Mouse (Mus musculus) heart, embryonic 10.5 days (tissue): Measurements from ENCODE around the gene Sspo. TPM values are rescaled to one million over a fixed set of nuclear protein-coding genes. Genes with fewer than 3 reads are reported as not detected.

Experiments used
- DNase-seq: peaks from one replicate; pipeline ENCODE4 v3.0.0-alpha.2; 2017; ENCODE audit warnings: low spot score
- H3K27ac ChIP-seq: fragments of 300-500 bp; sonication (generic); 2 replicates; pipeline ENCODE4 v1.5.1; 2016; ENCODE audit warnings: mild to moderate bottlenecking
- H3K27me3 ChIP-seq: fragments of 300-500 bp; sonication (generic); 2 replicates; pipeline ENCODE4 v1.6.1; 2016; ENCODE audit warnings: mild to moderate bottlenecking; ENCODE audit not compliant: poor library complexity, insufficient read depth, severe bottlenecking
- H3K36me3 ChIP-seq: fragments of 300-500 bp; sonication (generic); 2 replicates; pipeline ENCODE4 v1.6.1; 2016; ENCODE audit warnings: mild to moderate bottlenecking, moderate library complexity
- H3K4me1 ChIP-seq: fragments of 300-500 bp; sonication (generic); 2 replicates; pipeline ENCODE4 v1.6.1; 2016; ENCODE audit warnings: mild to moderate bottlenecking
- H3K4me3 ChIP-seq: fragments of 300-500 bp; sonication (generic); 2 replicates; pipeline ENCODE4 v1.5.1; 2016; ENCODE audit warnings: mild to moderate bottlenecking, moderate library complexity
- H3K9me3 ChIP-seq: fragments of 300-500 bp; sonication (generic); 2 replicates; pipeline ENCODE4 v1.6.1; 2016; ENCODE audit warnings: mild to moderate bottlenecking, moderate library complexity
- WGBS: fragments of 180-500 bp; shearing (Covaris S2); methylation state at CpG from one replicate; pipeline ENCODE4 v1.1.7; 2016; 5-methylcytosine and 5-hydroxymethylcytosine counted together
- polyA plus RNA-seq: library from polyadenylated mRNA; unstranded; fragments of >200 nt; fragmentation: Nextera tagmentation; extraction: Ambion mirVana; gene quantifications from 2 replicates; pipeline ENCODE4 v1.2.1, GENCODE M21; 2016

Gene Sspo
- polyA plus RNA-seq, 1 experiment from 2014 or later = 0.15 TPM

GRCm38 (mm10) chr6:48467490-48467889 lies 19.5 kb downstream of the Sspo start:
- WGBS = 75% methylated on average over 7 of the region's 7 CpGs
- no peak overlapping the region for H3K4me3 ChIP-seq
- no peak for DNase-seq
- H3K36me3 ChIP-seq = no peaks in the 10 kb centered on the region
- peaks cover 10% of the 10 kb centered on the region for H3K4me1 ChIP-seq
- H3K27ac ChIP-seq = no peak overlapping the region
- no peaks in the 10 kb centered on the region for H3K9me3 ChIP-seq
- H3K27me3 ChIP-seq = peaks cover 25% of the 10 kb centered on the region; the same call in 1 of the 2 replicates

DNA sequence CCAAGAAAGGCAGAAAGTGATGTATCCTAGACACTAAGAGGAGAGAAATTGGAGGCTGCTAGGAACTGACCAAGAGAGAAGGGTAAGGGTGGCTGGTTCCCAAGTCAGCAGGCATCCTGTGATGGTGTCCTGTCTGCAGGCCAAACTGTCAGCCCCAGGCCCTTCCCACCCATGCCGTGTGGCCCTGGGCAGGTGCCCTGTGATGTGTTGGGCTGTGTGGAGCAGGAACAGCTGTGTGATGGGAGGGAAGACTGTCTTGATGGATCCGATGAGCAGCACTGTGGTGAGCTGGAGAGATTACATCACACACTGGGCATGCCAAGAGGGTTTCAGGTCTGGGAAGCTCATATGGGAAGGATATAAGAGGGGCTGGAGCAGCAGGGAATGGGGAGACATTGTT lies 22.7 kb downstream of the Sspo start:
- H3K27me3 ChIP-seq = peaks cover 18% of the 10 kb centered on the region; the same call in 1 of the 2 replicates
- H3K36me3 ChIP-seq = no peaks in the 10 kb centered on the region
- no peak for DNase-seq
- H3K4me1 ChIP-seq = peaks cover 19% of the 10 kb centered on the region
- H3K27ac ChIP-seq = no peak overlapping the region
- H3K4me3 ChIP-seq = no peak overlapping the region
- 70% methylated on average over 2 of the region's 2 CpGs for WGBS
- H3K9me3 ChIP-seq = no peaks in the 10 kb centered on the region

GRCm38 (mm10) chr6:48478446-48478845 lies 30.4 kb downstream of the Sspo start:
- no peaks in the 10 kb centered on the region for H3K36me3 ChIP-seq
- peaks cover 30% of the 10 kb centered on the region for H3K4me1 ChIP-seq
- H3K27ac ChIP-seq = no peak overlapping the region
- peaks cover 21% of the 10 kb centered on the region for H3K27me3 ChIP-seq
- 89% methylated on average over 4 of the region's 4 CpGs for WGBS
- H3K4me3 ChIP-seq = no peak overlapping the region
- no peak for DNase-seq
- no peaks in the 10 kb centered on the region for H3K9me3 ChIP-seq

DNA sequence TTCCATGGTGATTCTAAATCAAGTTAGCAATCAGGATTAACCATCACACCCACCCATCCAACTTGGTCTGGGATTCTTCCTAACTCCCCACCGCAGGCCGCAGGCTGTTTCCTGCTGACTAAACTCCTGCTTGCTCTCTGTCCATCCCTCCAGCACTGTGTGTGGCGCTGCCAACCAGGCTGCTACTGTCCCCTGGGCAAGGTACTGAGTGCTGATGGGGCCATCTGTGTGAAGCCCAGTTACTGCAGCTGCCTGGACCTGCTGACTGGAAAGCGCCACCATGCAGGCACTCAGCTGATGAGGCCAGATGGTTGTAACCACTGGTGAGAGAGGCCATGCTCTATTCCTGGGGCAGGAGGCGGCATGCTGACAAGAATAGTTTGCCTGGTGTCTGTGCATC lies 34.5 kb downstream of the Sspo start:
- H3K4me3 ChIP-seq = no peak overlapping the region
- H3K9me3 ChIP-seq = no peaks in the 10 kb centered on the region
- 0 out of 2 replicates have a peak overlapping the region, but pooled peaks have one; percentile 13 for H3K27ac ChIP-seq
- DNase-seq = no peak
- H3K4me1 ChIP-seq = peaks cover 26% of the 10 kb centered on the region
- peaks cover 40% of the 10 kb centered on the region; the same call in 1 of the 2 replicates for H3K27me3 ChIP-seq
- 59% methylated on average over 5 of the region's 5 CpGs for WGBS
- no peaks in the 10 kb centered on the region for H3K36me3 ChIP-seq

DNA sequence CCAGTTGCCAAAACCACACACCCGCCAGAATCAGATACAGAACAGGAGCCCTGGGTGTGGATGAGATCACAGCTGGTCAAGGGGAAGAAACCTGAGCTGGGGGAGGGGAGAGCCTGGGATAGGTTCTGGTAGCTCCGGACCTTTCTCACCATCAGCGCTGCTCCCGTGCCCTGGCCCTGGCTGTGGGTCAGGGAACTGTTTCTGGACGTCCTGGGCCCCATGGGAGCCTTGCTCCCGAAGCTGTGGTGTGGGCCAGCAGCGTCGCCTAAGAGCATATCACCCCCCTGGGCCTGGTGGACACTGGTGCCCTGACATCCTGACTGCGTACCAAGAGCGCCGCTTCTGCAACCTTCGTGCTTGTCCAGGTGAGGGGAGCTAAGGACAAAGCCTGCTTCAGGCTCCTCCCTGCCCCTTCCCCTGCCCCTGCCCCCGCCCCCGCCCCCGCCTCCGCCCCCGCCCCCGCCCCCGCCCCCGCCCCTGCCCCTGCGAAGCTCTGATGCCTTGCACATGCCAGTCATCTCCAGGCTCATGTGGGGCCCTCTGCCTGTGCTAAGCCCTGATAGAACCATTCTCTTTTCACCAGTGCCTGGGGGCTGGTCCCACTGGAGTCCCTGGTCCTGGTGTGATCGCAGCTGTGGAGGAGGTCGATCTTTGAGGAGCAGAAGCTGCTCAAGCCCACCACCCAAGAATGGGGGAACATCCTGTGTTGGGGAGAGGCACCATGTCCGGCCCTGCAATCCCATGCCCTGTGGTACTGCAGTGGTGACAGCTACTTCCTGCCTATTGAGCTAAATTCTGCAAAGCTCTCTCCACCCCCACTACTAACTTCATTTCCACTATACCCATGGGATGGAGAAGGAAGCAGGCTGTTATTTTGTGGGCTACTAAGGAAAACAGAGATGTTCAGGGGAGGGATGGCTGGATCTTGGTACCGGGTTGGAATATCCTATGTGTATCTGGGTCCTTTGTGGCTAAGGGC lies 40.0 kb downstream of the Sspo start:
- Histone ChIP-seq H3K4me1 (peaks cover 41% of the 10 kb centered on the region), H3K9me3 (no peaks in the 10 kb centered on the region), H3K27me3 (peaks cover 70% of the 10 kb centered on the region), H3K27ac (peak overlapping the region; percentile 78), H3K4me3 (peak overlapping the region; percentile 43), H3K36me3 (no peaks in the 10 kb centered on the region)
- 10% methylated on average over 20 of the region's 25 CpGs for WGBS
- no peak for DNase-seq

DNA sequence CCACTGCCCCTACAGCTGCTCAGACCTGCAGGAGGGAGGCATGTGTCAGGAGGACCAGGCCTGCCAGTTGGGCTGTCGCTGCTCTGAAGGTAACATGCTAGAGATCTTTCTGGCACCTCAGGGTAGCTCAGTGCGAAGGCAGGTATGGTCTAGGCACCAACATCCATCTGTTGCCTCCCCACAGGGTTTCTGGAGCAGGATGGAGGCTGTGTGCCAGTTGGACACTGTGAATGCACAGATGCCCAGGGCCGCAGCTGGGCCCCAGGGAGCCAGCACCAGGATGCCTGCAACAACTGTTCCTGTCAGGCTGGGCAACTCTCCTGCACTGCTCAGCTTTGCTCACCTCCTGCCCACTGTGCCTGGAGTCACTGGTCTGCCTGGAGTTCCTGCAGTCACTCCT lies 41.7 kb downstream of the Sspo start:
- Histone ChIP-seq H3K36me3 (no peaks in the 10 kb centered on the region), H3K27ac (peak overlapping the region; percentile 18), H3K4me3 (no peak overlapping the region), H3K9me3 (no peaks in the 10 kb centered on the region), H3K4me1 (peaks cover 40% of the 10 kb centered on the region), H3K27me3 (peaks cover 72% of the 10 kb centered on the region)
- 76% methylated on average over 3 of the region's 3 CpGs for WGBS
- DNase-seq = no peak

- Histone ChIP-seq H3K27ac (no peak overlapping the region), H3K4me3 (no peak overlapping the region), H3K4me1 (peaks cover 32% of the 10 kb centered on the region), H3K9me3 (no peaks in the 10 kb centered on the region), H3K27me3 (peaks cover 59% of the 10 kb centered on the region), H3K36me3 (no peaks in the 10 kb centered on the region)
- WGBS = 54% methylated on average over 9 of the region's 9 CpGs
- DNase-seq = no peak
Observed at GRCm38 (mm10) chr6:48491361-48491760, 43.3 kb downstream of the Sspo start.

GRCm38 (mm10) chr6:48493136-48493730 lies 45.2 kb downstream of the Sspo start:
- Histone ChIP-seq H3K4me1 (peaks cover 16% of the 10 kb centered on the region), H3K27ac (no peak overlapping the region), H3K4me3 (no peak overlapping the region), H3K36me3 (no peaks in the 10 kb centered on the region), H3K9me3 (no peaks in the 10 kb centered on the region), H3K27me3 (peaks cover 55% of the 10 kb centered on the region)
- no peak for DNase-seq
- 33% methylated on average over 8 of the region's 8 CpGs for WGBS

DNA sequence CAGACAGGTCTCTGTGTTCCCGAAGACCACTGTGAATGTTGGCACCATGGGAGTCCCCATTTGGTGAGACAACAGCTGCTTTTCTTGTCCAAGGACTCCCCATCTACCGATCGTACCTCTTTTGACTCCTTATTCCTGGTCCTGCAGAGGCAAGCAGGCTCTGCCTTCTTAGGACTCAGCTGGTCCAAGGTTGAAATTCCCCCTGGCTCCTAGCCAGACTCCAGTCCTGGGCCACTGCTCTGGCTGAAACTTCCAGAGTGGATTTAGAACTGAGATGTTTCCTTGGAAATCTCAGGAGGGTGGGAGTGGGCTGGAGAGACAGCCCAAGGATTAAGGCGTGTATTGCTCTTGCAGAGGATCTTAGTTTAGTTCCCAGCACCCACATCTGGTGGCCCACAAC lies 49.5 kb downstream of the Sspo start:
- Histone ChIP-seq H3K9me3 (no peaks in the 10 kb centered on the region), H3K36me3 (no peaks in the 10 kb centered on the region), H3K27ac (no peak overlapping the region), H3K27me3 (peaks cover 16% of the 10 kb centered on the region; the same call in 1 of the 2 replicates), H3K4me1 (no peaks in the 10 kb centered on the region), H3K4me3 (no peak overlapping the region)
- 84% methylated on average over 4 of the region's 4 CpGs for WGBS
- DNase-seq = no peak

GRCm38 (mm10) chr6:48503847-48504240 lies 55.8 kb downstream of the Sspo start:
- Histone ChIP-seq H3K4me1 (peaks cover 6% of the 10 kb centered on the region), H3K27me3 (no peaks in the 10 kb centered on the region), H3K27ac (no peak overlapping the region), H3K9me3 (no peaks in the 10 kb centered on the region), H3K4me3 (peak overlapping the region; percentile 71), H3K36me3 (0 out of 2 replicates have a peak, but pooled peaks cover 4% of the 10 kb centered on the region)
- DNase-seq = no peak
- 5% methylated on average over 2 of the region's 2 CpGs for WGBS

DNA sequence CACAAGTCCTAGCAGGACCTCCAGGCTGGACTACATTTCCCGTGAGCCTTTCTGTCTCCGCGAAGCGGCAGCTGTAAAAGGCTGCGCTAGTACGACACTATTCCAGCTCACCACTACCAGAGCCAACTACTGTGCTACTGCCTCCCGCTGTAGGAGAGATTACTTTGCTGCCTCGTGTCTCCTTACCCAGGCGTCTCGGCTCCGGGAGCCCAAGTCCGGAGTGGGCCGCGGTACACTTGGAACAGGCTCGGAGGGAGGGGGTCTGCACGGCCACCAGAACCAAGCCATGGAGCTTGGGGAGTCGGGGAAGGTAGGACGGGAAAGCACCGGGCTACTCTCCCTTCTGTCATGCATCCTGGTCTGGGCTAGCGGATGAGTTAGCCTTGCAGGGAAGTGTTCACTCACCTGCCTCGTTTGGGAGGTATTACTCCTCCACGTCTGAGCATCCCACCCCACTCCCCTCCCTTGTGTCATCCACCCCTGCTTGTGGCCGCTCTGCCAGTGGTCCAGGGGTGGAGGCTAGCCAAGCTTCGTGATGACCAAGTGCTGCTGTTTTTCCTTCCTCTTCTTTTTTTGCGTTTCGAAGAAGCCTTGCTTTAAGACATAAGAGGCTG lies 56.3 kb downstream of the Sspo start:
- 0% methylated on average over 26 of the region's 26 CpGs for whole genome bisulfite sequencing
- Histone ChIP-seq H3K9me3 (no peaks in the 10 kb centered on the region), H3K27me3 (no peaks in the 10 kb centered on the region), H3K4me1 (peaks cover 6% of the 10 kb centered on the region), H3K27ac (peak overlapping the region; percentile 87), H3K4me3 (peak overlapping the region; percentile 71), H3K36me3 (0 out of 2 replicates have a peak, but pooled peaks cover 6% of the 10 kb centered on the region)
- DNase-seq = peak; percentile 90

DNA sequence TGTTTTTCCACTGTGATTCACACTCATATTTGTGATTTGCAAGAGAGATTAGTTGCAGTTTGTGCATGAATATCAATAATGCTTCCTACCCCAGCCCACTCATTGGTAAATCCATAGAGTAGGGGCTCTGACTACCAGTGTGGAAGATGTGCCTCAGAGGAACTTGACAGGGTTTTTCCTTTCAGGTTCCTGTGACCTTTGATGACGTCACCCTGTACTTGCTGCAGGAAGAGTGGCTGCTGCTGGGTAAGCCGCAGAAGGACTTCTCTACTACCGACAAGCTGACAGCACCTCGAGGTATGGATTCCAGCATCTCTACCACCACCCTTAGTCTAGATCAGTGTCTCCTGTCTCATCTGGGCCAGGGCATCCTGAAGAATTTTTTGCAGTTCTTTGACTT lies 60.1 kb downstream of the Sspo start:
- Histone ChIP-seq H3K9me3 (no peaks in the 10 kb centered on the region), H3K27ac (no peak overlapping the region), H3K4me3 (no peak overlapping the region), H3K36me3 (peaks cover 27% of the 10 kb centered on the region), H3K4me1 (peaks cover 6% of the 10 kb centered on the region), H3K27me3 (no peaks in the 10 kb centered on the region)
- no peak for DNase-seq
- WGBS = 48% methylated on average over 4 of the region's 4 CpGs

DNA sequence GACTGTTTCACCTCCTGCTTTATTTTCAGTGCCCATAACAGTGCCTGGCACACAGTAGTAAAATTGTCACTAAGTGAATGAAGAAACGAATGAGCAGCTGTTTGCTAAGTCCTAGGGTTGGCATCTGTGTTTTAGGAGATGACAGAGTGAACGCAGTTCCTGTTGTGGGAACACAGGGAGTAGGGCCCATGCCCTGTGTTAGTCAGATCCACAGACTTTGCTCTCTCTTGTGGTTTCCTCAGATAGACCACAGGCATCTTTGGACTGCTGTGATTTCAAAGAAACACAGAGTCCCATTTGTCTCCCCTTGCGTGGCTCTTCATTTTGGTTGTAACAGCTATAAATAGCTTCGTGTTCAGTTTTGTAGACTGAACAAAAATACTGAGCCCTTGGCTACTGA lies 62.4 kb downstream of the Sspo start:
- no peaks in the 10 kb centered on the region for H3K4me1 ChIP-seq
- H3K36me3 ChIP-seq = peaks cover 45% of the 10 kb centered on the region
- no peak for DNase-seq
- no peaks in the 10 kb centered on the region for H3K9me3 ChIP-seq
- WGBS = 76% methylated on average over 4 of the region's 4 CpGs
- no peak overlapping the region for H3K4me3 ChIP-seq
- no peaks in the 10 kb centered on the region for H3K27me3 ChIP-seq
- H3K27ac ChIP-seq = no peak overlapping the region
